ENCODE assay signal across 15 mouse cellular contexts in the genomic region with DNA sequence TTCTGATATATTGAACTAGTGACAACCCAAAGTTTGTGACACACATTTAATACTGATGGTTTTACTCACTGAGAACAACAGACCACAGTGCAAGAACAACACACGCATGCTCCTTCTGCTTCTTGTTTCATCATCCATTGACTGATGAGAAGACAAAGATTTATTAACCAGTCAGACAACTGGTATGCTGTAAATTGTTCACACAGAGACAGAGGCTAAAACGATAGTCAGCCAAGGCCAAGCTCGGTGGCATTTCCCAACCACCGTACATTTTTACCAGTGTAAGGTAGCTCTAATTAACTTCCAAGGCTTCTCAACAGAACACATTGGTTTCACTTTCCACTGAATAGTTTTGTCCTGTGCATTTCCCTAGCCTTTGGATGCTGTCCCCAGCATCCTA.
"Had no signal": no experiment of that assay in that cellular context is flagged by ENCODE, and none has a peak within 500 bp of the region (broad histone marks: within the 10 kb centered on the region; RNA-seq: fewer than 3 reads in every experiment).

No protein-coding gene starts in this region.

- H3K27me3 ChIP-seq: midbrain, embryonic 12.5 days; midbrain, embryonic 15.5 days; neural tube, embryonic 13.5 days; neural tube, embryonic 15.5 days; stomach, embryonic 15.5 days had no signal

- DNase-seq: lung, adult 18-20 months; lung, embryonic 14.5 days; lung, postnatal 10 days; lung, postnatal 4 days; right cerebral cortex, adult 18-20 months; right cerebral cortex, postnatal 25 days; thymus, adult 2 months; thymus, postnatal 36 days had no signal

- H3K27ac ChIP-seq: midbrain, embryonic 10.5 days; midbrain, embryonic 12.5 days; midbrain, embryonic 15.5 days; neural tube, embryonic 13.5 days; neural tube, embryonic 15.5 days; stomach, embryonic 15.5 days; stomach, postnatal 0 days had no signal

- H3K4me2 ChIP-seq: lung, embryonic 14.5 days; midbrain, embryonic 12.5 days; midbrain, embryonic 15.5 days; neural tube, embryonic 13.5 days; neural tube, embryonic 15.5 days; stomach, embryonic 15.5 days had no signal

- ATAC-seq: midbrain, embryonic 15.5 days had no signal

- H3K4me3 ChIP-seq: midbrain, embryonic 10.5 days; midbrain, embryonic 12.5 days; midbrain, embryonic 15.5 days; neural tube, embryonic 13.5 days; neural tube, embryonic 15.5 days; stomach, embryonic 15.5 days had no signal

- H3K4me1 ChIP-seq: midbrain, embryonic 12.5 days; midbrain, embryonic 15.5 days; neural tube, embryonic 13.5 days; neural tube, embryonic 15.5 days; stomach, embryonic 15.5 days had no signal

- H3K9me3 ChIP-seq: midbrain, embryonic 10.5 days; midbrain, embryonic 12.5 days; midbrain, embryonic 15.5 days; neural tube, embryonic 13.5 days; neural tube, embryonic 15.5 days; stomach, embryonic 15.5 days had no signal

- H3K9ac ChIP-seq: lung, embryonic 14.5 days; midbrain, embryonic 12.5 days; midbrain, embryonic 15.5 days; neural tube, embryonic 13.5 days; neural tube, embryonic 15.5 days; stomach, embryonic 15.5 days had no signal

- H3K36me3 ChIP-seq: midbrain, embryonic 10.5 days; midbrain, embryonic 12.5 days; midbrain, embryonic 15.5 days; neural tube, embryonic 13.5 days; neural tube, embryonic 15.5 days; stomach, embryonic 15.5 days had no signal
